Mouse (Mus musculus) B cell, adult (primary cell): Measurements from ENCODE around the gene 4932414N04Rik. TPM values are rescaled to one million over a fixed set of nuclear protein-coding genes. Genes with fewer than 3 reads are reported as not detected.

Experiments used
- total RNA-seq: library from RNA; stranded (reverse); gene quantifications from 4 replicates; pipeline ENCODE4 v1.2.4, GENCODE M21; 2023; ENCODE audit not compliant: inconsistent age

Gene 4932414N04Rik
- total RNA-seq, result not detected in 4 replicates

DNA sequence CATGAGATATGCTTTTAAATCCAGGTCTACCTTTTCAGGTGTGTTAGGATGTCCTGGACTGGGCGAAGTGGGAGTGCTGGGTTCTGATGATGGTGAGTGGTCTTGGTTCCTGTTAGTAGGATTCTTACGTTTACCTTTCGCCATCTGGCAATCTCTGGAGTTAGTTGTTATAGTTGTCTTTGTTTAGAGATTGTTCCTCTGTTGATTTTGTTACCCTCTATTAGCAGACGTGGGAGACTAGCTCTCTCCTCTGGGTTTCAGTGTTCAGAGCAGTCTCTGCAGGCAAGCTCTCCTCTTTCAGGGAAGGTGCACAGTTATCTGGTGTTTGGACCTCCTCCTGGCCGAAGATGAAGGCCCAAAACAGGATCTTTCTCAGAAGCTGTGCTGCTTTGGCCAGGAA, at the start of gene 4932414N04Rik:
Gene 4932414N04Rik, plus strand, starts transcription at position 301 of the 400 bp plus-strand sequence.

Other genes with a start within 250 kb of the 4932414N04Rik start
- 1.2 to 2.1 TPM (median 1.5 TPM) in 4 replicates for gene Stk39, start 184.2 kb upstream of the 4932414N04Rik start, total RNA-seq
- gene 4933409G03Rik, start 74.1 kb upstream of the 4932414N04Rik start, total RNA-seq, result not detected in 4 replicates
- 9.2 to 13.7 TPM (median 12.5 TPM) in 4 replicates for gene Cers6, start 205.0 kb downstream of the 4932414N04Rik start, total RNA-seq